In the genomic region with DNA sequence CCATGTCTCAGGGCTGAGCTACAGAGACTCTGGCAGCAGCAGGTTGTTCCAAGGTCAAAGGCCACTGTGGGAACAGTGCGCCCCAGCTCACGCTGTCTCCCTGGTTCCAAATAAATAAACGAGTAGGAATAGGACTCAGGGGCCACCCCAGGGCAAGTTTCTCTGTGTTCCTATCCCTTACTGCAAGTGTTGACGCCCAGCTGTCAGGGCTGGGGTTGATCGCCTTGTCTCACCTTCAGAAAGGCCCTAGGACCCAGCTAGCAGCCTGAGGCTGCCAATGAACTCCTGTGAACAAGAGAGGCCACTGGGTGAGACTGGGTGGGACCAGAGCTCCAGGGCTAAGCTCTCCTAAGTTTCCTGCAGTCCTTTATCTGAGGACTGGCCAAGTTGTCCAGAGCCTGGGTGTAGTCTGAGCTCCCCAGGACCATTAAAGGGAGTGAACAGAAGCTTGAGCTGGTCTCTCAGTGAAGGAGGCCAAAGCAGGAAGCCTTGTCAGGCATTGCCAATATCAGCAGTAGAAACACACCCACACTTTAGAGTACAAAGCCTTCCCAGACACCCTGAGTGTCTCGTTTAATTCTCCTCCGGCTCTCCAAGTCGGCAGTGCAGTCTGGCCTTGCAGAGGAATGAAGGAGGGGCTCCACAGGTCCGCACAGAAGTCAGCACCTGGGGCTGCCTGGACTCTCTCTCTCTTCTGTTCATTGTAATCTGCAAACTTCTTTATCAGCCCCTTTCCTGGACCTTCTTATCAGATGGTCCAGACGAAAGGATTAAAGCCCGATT, we compare ENCODE assay signal across 8 mouse cellular contexts.
DNase-seq lines count a peak whose midpoint lies in the region; ATAC-seq and TF ChIP-seq lines count a peak whose summit lies in the region.

No protein-coding gene starts in this region.

- peaks cover 65% of the 10 kb centered on the region for H3K27me3 ChIP-seq in midbrain, embryonic 10.5 days (ENCODE audit: low read depth, poor library complexity, severe bottlenecking)
- no peaks in the 10 kb centered on the region; the same call in 1 of the 2 replicates for H3K27me3 ChIP-seq in midbrain, embryonic 16.5 days (ENCODE audit: control insufficient read depth, insufficient read depth, low read depth, low read length)
- H3K27me3 ChIP-seq in heart, adult 2 months (ENCODE audit: control insufficient read depth, insufficient read depth, low read length): no peaks in the 10 kb centered on the region
- no peaks in the 10 kb centered on the region for H3K27me3 ChIP-seq in stomach, embryonic 15.5 days (replicated peaks)

- H3K4me3 ChIP-seq in midbrain, embryonic 10.5 days: no peak overlapping the region
- no peak overlapping the region for H3K4me3 ChIP-seq in midbrain, embryonic 16.5 days (ENCODE audit: low read depth, low read length)
- H3K4me3 ChIP-seq in heart, adult 2 months: no peak overlapping the region
- H3K4me3 ChIP-seq in stomach, embryonic 15.5 days (replicated peaks): no peak overlapping the region

- ATAC-seq in midbrain, embryonic 16.5 days: no peak
- ATAC-seq in stomach, embryonic 15.5 days (ENCODE audit: insufficient read depth, low FRiP score, low read depth): peak; percentile 66
- ATAC-seq in inflammation-experienced regulatory T-cells, adult 6 months: no peak

- no peak for TF ChIP-seq POLR2A in heart, adult 2 months (IDR thresholded peaks at IDR 0.05; ENCODE audit: insufficient read depth, low read depth, low read length)

- WGBS in midbrain, embryonic 10.5 days: 29% methylated on average over 11 of the region's 11 CpGs
- WGBS in midbrain, embryonic 16.5 days: 33% methylated on average over 11 of the region's 11 CpGs
- 55% methylated on average over 11 of the region's 11 CpGs for WGBS in heart, adult 2 months
- 41% methylated on average over 11 of the region's 11 CpGs for WGBS in stomach, embryonic 15.5 days

- no peaks in the 10 kb centered on the region for H3K79me2 ChIP-seq in heart, adult 2 months (replicated peaks; ENCODE audit: control insufficient read depth, insufficient read depth, low read length)

- DNase-seq in midbrain, embryonic 10.5 days (ENCODE audit: low spot score): peak; percentile 23
- peak; percentile 8 to 22 for DNase-seq in heart, adult 2 months
- DNase-seq in kidney, postnatal 25 days: peak; percentile 5 to 50
- DNase-seq in right cerebral cortex, postnatal 10 days (ENCODE audit: low spot score in 2 of 2): no peak
- DNase-seq in thymus, postnatal 10 days (ENCODE audit: low spot score in 2 of 2): no peak

- TF ChIP-seq EP300 in heart, adult 2 months (IDR thresholded peaks at IDR 0.05; ENCODE audit: insufficient read depth, low read depth, low read length): no peak

- peaks cover 28% of the 10 kb centered on the region for H3K4me1 ChIP-seq in midbrain, embryonic 10.5 days
- peaks cover 2% of the 10 kb centered on the region; the same call in 1 of the 2 replicates for H3K4me1 ChIP-seq in midbrain, embryonic 16.5 days (ENCODE audit: control insufficient read depth, insufficient read depth, low read length)
- peaks cover 11% of the 10 kb centered on the region for H3K4me1 ChIP-seq in heart, adult 2 months (ENCODE audit: control insufficient read depth, insufficient read depth, low read length)
- peaks cover 16% of the 10 kb centered on the region; the same call in 1 of the 2 replicates for H3K4me1 ChIP-seq in stomach, embryonic 15.5 days

- 0 out of 2 replicates have a peak, but pooled peaks cover 5% of the 10 kb centered on the region for H3K9me3 ChIP-seq in midbrain, embryonic 10.5 days (replicated peaks)
- H3K9me3 ChIP-seq in midbrain, embryonic 16.5 days (replicated peaks; ENCODE audit: control insufficient read depth, low read length, poor library complexity, severe bottlenecking): no peaks in the 10 kb centered on the region
- no peaks in the 10 kb centered on the region for H3K9me3 ChIP-seq in stomach, embryonic 15.5 days

- H3K36me3 ChIP-seq in midbrain, embryonic 10.5 days: no peaks in the 10 kb centered on the region
- H3K36me3 ChIP-seq in midbrain, embryonic 16.5 days (ENCODE audit: control insufficient read depth, insufficient read depth, low read length): no peaks in the 10 kb centered on the region
- H3K36me3 ChIP-seq in heart, adult 2 months (ENCODE audit: control insufficient read depth, insufficient read depth, low read length): no peaks in the 10 kb centered on the region
- no peaks in the 10 kb centered on the region for H3K36me3 ChIP-seq in stomach, embryonic 15.5 days

- H3K9ac ChIP-seq in midbrain, embryonic 16.5 days (ENCODE audit: low read depth, low read length): no peak overlapping the region
- no peak overlapping the region for H3K9ac ChIP-seq in heart, adult 2 months (ENCODE audit: low read depth, low read length)
- H3K9ac ChIP-seq in stomach, embryonic 15.5 days: no peak overlapping the region

- intact Hi-C loops in heart, adult 2 months (cut with DNase I): loop anchor here (1.0 to 10.0 kb wide), 4 partner anchors 245 to 568 kb away; a partner anchor contains a TSS

- no peak overlapping the region for H3K4me2 ChIP-seq in midbrain, embryonic 16.5 days (ENCODE audit: low read length)
- H3K4me2 ChIP-seq in stomach, embryonic 15.5 days: no peak overlapping the region

- no peak for TF ChIP-seq CTCF in heart, adult 2 months (IDR thresholded peaks at IDR 0.05)

- peak overlapping the region; percentile 75 for H3K27ac ChIP-seq in midbrain, embryonic 10.5 days (replicated peaks)
- no peak overlapping the region for H3K27ac ChIP-seq in midbrain, embryonic 16.5 days (ENCODE audit: low read length)
- H3K27ac ChIP-seq in heart, adult 2 months: no peak overlapping the region; the same call in 1 of the 2 replicates
- peak overlapping the region; percentile 16; the same call in 1 of the 2 replicates for H3K27ac ChIP-seq in stomach, embryonic 15.5 days

Comparison
In these comparisons a context has a peak if more than half of its experiments do, and no peak if none do; other contexts are left out.
1. H3K27ac ChIP-seq: peak in midbrain, embryonic 10.5 days (single experiment) and stomach, embryonic 15.5 days (single experiment); none in midbrain, embryonic 16.5 days (single experiment) and heart, adult 2 months (single experiment).
2. DNase-seq: peak in midbrain, embryonic 10.5 days (single experiment), heart, adult 2 months (2 of 2) and kidney, postnatal 25 days (2 of 2); none in right cerebral cortex, postnatal 10 days (0 of 2) and thymus, postnatal 10 days (0 of 2).